Mouse (Mus musculus) lung, embryonic 14.5 days (tissue): Measurements from ENCODE around the gene Lsr. TPM values are rescaled to one million over a fixed set of nuclear protein-coding genes. Genes with fewer than 3 reads are reported as not detected.

ENCODE experiments used
- ATAC-seq: fragments of 200-750 bp; cut with Nextera tagmentation; 2 replicates; pipeline ENCODE4 v1.8.0; 2017; ENCODE audit warnings: mild to moderate bottlenecking, moderate TSS enrichment, moderate library complexity; ENCODE audit not compliant: insufficient read depth
- DNase-seq: peaks from one replicate; pipeline ENCODE4 v3.0.0-alpha.2; 2015
- H3K27ac ChIP-seq: fragments of 300-500 bp; sonication (generic); 2 replicates; pipeline ENCODE4 v1.5.1; 2014; ENCODE audit warnings: low read depth, mild to moderate bottlenecking, moderate library complexity
- H3K27me3 ChIP-seq: fragments of 300-500 bp; sonication (generic); 2 replicates; pipeline ENCODE4 v1.6.1; 2014; ENCODE audit warnings: low read length, control low read depth; ENCODE audit not compliant: insufficient read depth
- H3K36me3 ChIP-seq: fragments of 300-500 bp; sonication (generic); 2 replicates; pipeline ENCODE4 v1.6.1; 2014; ENCODE audit warnings: control low read depth; ENCODE audit not compliant: insufficient read depth
- H3K4me1 ChIP-seq: fragments of 300-500 bp; sonication (generic); 2 replicates; pipeline ENCODE4 v1.6.1; 2014; ENCODE audit warnings: antibody characterized with exemption, control low read depth; ENCODE audit not compliant: insufficient read depth
- H3K4me2 ChIP-seq: fragments of 300-500 bp; sonication (generic); 2 replicates; pipeline ENCODE4 v1.6.1; 2014; ENCODE audit warnings: mild to moderate bottlenecking
- H3K4me3 ChIP-seq: fragments of 300-500 bp; sonication (generic); 2 replicates; pipeline ENCODE4 v1.5.1; 2014; ENCODE audit warnings: low read depth, low read length
- H3K9ac ChIP-seq: fragments of 300-500 bp; sonication (generic); 2 replicates; pipeline ENCODE4 v1.6.1; 2014
- H3K9me3 ChIP-seq: fragments of 300-500 bp; sonication (generic); 2 replicates; pipeline ENCODE4 v1.6.1; 2016; ENCODE audit warnings: low read depth, low read length, control low read depth
- CTCF ChIP-seq: IDR thresholded peaks from 2 replicates; pipeline ENCODE4 v1.5.1; 2016; ENCODE audit warnings: antibody characterized with exemption, low read depth
- WGBS: fragments of 180-500 bp; shearing (Covaris S2); extraction: QIAGEN DNeasy Blood & Tissue Kit; methylation state at CpG from one replicate; pipeline ENCODE4 v1.1.7; 2014; 5-methylcytosine and 5-hydroxymethylcytosine counted together
- polyA plus RNA-seq: library from polyadenylated mRNA; unstranded; fragments of >200 nt; fragmentation: Nextera tagmentation; extraction: Ambion mirVana; gene quantifications from 2 replicates; pipeline ENCODE4 v1.2.1, GENCODE M21; 2014

The Lsr gene
- polyA plus RNA-seq, 1 experiment from 2014 or later: 66.2 TPM

- Histone ChIP-seq H3K27me3 (peaks cover 13% of the 10 kb centered on the region), H3K36me3 (no peaks in the 10 kb centered on the region; the same call in 1 of the 2 replicates), H3K4me1 (no peaks in the 10 kb centered on the region), H3K27ac (peak within 1 kb of the TSS; percentile 91), H3K4me2 (peak within 1 kb of the TSS; percentile 55), H3K4me3 (peak within 1 kb of the TSS; percentile 49), H3K9ac (peak within 1 kb of the TSS; percentile 68), H3K9me3 (no peaks in the 10 kb centered on the region)
- peak; percentile 87 for TF ChIP-seq CTCF
- DNase-seq (peak; percentile 92), ATAC-seq (peak; percentile 92)
- under 1% methylated on average over 37 of the region's 37 CpGs for WGBS
Observed at GRCm38 (mm10) chr7:30973501-30974289, 431 bp upstream of the Lsr start, which contains the start of gene Fam187b. Gene Fam187b, plus strand, starts transcription at chr7:30973790.

DNA sequence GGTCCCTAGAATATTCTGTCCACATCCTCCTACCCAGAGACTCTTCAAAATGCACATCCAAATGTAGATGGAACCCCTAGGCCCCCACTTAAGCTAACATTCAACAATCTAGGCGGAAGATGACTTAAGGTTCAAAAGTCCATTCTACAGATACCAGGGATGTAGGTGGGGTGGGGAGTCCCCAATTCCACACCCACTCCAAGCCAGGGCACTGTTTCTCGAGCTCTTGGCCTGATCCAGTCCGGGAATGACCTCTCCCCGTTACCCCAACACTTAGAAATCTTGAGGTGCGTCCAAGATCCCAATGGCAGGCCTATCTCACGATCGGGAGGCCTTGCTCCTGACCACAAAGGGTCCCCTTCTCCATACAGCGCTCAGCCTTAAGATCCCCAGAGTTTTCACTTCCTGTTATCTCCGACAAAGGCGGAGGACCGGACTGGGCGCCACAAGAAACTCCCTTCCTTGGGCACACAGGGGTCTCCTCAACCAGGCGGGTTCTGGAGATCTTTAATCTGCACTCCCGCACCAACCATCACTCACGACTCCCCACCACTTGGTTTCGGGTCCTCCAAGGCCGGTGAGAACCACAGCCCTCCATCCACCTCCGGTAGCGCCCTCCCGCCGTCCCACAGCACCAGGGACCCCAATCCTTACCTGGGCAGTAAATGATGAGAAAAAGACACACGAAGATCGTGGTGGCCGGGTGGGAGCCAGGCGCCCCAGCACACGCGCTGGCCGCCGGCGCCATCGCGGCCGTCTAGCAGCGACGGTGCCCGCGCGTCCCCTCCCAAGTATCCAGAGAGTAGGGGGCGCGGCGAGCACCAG lies 626 bp downstream of the Lsr start:
- no peaks in the 10 kb centered on the region for H3K9me3 ChIP-seq
- peak overlapping the region; percentile 91 for H3K27ac ChIP-seq

GRCm38 (mm10) chr7:30971901-30972300 lies 1.4 kb downstream of the Lsr start:
- TF ChIP-seq CTCF: no peak
- Histone ChIP-seq H3K4me2 (peak overlapping the region; percentile 55), H3K9ac (peak overlapping the region; percentile 68)

More for the DNA sequence above, 626 bp downstream of the Lsr start:
- 4% methylated on average over 41 of the region's 41 CpGs for WGBS
- peaks cover 4% of the 10 kb centered on the region; the same call in 1 of the 2 replicates for H3K36me3 ChIP-seq
- H3K27me3 ChIP-seq: peaks cover 13% of the 10 kb centered on the region
- peak overlapping the region; percentile 55 for H3K4me2 ChIP-seq
- peak; percentile 41 for ATAC-seq
- TF ChIP-seq CTCF: no peak
- peak overlapping the region; percentile 49 for H3K4me3 ChIP-seq
- H3K4me1 ChIP-seq: no peaks in the 10 kb centered on the region
- peak; percentile 24 for DNase-seq
- H3K9ac ChIP-seq: peak overlapping the region; percentile 68

DNA sequence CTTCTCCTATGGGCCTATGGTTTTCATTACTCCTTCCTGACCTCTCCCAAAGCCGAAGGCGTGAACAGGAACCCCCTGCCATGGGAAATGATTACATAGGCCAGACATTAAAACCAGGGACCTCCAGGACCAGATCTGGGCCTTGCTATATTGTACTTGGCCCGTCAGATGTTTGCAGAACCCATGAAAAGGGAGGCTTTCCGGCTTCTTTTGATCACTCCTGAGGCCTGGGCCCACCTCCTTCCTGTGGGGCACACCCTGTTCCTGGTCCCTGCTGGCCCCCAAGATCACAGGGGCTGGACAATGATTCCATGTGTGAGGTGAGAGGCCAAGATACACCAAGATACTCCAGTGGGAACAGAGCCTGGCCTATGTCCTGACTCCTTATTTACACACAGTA lies 4.1 kb downstream of the Lsr start:
- DNase-seq (no peak), ATAC-seq (no peak)
- Histone ChIP-seq H3K27ac (no peak overlapping the region), H3K4me2 (no peak overlapping the region), H3K4me3 (no peak overlapping the region), H3K9me3 (no peaks in the 10 kb centered on the region), H3K9ac (no peak overlapping the region), H3K27me3 (peaks cover 13% of the 10 kb centered on the region), H3K36me3 (peaks cover 8% of the 10 kb centered on the region; the same call in 1 of the 2 replicates), H3K4me1 (no peaks in the 10 kb centered on the region)
- no peak for TF ChIP-seq CTCF
- 76% methylated on average over 4 of the region's 4 CpGs for WGBS

More at GRCm38 (mm10) chr7:30971901-30972300, 1.4 kb downstream of the Lsr start:
- peaks cover 13% of the 10 kb centered on the region for H3K27me3 ChIP-seq
- no peak for ATAC-seq
- no peaks in the 10 kb centered on the region for H3K4me1 ChIP-seq
- H3K36me3 ChIP-seq: peaks cover 8% of the 10 kb centered on the region; the same call in 1 of the 2 replicates
- H3K9me3 ChIP-seq: no peaks in the 10 kb centered on the region
- H3K27ac ChIP-seq: no peak overlapping the region
- no peak for DNase-seq
- H3K4me3 ChIP-seq: peak overlapping the region; percentile 49
- 80% methylated on average over 15 of the region's 15 CpGs for WGBS

- Histone ChIP-seq H3K27ac (no peak overlapping the region), H3K4me2 (no peak overlapping the region), H3K9ac (no peak overlapping the region), H3K4me1 (no peaks in the 10 kb centered on the region), H3K36me3 (peaks cover 8% of the 10 kb centered on the region; the same call in 1 of the 2 replicates), H3K9me3 (no peaks in the 10 kb centered on the region), H3K27me3 (peaks cover 13% of the 10 kb centered on the region), H3K4me3 (no peak overlapping the region)
- ATAC-seq: no peak
- WGBS: 93% methylated on average over 8 of the region's 8 CpGs
- TF ChIP-seq CTCF: no peak
- no peak for DNase-seq
Observed at GRCm38 (mm10) chr7:30968611-30969010, 4.7 kb downstream of the Lsr start.

DNA sequence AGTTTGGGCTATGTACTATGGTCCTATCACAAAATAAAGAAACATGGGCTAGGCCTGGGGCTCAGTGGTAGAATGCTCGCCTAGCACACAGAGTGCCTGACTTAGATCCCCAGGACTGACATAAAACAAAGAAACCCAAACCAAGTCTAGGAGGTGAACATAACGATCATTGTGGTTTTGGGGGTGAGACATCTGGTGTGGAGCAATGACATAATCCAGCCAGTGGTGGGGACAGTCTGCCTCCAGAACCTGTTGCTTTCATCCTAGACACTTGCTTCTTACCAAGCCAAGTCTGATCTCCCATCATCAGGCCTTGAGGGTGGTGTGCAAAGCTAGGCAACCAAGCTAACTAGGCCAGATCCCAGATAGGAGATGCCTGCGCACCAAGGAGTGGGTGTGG lies 6.6 kb downstream of the Lsr start:
- Histone ChIP-seq H3K9ac (no peak overlapping the region), H3K4me3 (no peak overlapping the region), H3K27me3 (no peaks in the 10 kb centered on the region), H3K4me2 (no peak overlapping the region), H3K9me3 (no peaks in the 10 kb centered on the region), H3K27ac (no peak overlapping the region), H3K4me1 (no peaks in the 10 kb centered on the region), H3K36me3 (peaks cover 8% of the 10 kb centered on the region; the same call in 1 of the 2 replicates)
- WGBS: 86% methylated on average over 3 of the region's 3 CpGs
- DNase-seq (no peak), ATAC-seq (no peak)
- TF ChIP-seq CTCF: no peak

GRCm38 (mm10) chr7:30965677-30966076 lies 7.6 kb downstream of the Lsr start:
- no peaks in the 10 kb centered on the region for H3K4me1 ChIP-seq
- no peak overlapping the region for H3K4me2 ChIP-seq
- no peak for TF ChIP-seq CTCF
- no peak overlapping the region for H3K4me3 ChIP-seq
- no peaks in the 10 kb centered on the region for H3K27me3 ChIP-seq
- H3K36me3 ChIP-seq: peaks cover 8% of the 10 kb centered on the region; the same call in 1 of the 2 replicates
- no peak for ATAC-seq
- H3K27ac ChIP-seq: no peak overlapping the region
- no peak overlapping the region for H3K9ac ChIP-seq
- no peak for DNase-seq
- H3K9me3 ChIP-seq: no peaks in the 10 kb centered on the region
- WGBS: 87% methylated on average over 14 of the region's 14 CpGs
